Mouse (Mus musculus): ENCODE results near the gene 4921539E11Rik. TPM values are rescaled to one million over a fixed set of nuclear protein-coding genes. Genes with fewer than 3 reads are reported as not detected.

4921539E11Rik gene
- total RNA-seq (2023; ENCODE audit: inconsistent age): not detected in 4 replicates

GRCm38 (mm10) chr4:103290763-103291162 lies at the start of gene 4921539E11Rik:
Gene 4921539E11Rik, minus strand, starts transcription at chr4:103290863.

DNA sequence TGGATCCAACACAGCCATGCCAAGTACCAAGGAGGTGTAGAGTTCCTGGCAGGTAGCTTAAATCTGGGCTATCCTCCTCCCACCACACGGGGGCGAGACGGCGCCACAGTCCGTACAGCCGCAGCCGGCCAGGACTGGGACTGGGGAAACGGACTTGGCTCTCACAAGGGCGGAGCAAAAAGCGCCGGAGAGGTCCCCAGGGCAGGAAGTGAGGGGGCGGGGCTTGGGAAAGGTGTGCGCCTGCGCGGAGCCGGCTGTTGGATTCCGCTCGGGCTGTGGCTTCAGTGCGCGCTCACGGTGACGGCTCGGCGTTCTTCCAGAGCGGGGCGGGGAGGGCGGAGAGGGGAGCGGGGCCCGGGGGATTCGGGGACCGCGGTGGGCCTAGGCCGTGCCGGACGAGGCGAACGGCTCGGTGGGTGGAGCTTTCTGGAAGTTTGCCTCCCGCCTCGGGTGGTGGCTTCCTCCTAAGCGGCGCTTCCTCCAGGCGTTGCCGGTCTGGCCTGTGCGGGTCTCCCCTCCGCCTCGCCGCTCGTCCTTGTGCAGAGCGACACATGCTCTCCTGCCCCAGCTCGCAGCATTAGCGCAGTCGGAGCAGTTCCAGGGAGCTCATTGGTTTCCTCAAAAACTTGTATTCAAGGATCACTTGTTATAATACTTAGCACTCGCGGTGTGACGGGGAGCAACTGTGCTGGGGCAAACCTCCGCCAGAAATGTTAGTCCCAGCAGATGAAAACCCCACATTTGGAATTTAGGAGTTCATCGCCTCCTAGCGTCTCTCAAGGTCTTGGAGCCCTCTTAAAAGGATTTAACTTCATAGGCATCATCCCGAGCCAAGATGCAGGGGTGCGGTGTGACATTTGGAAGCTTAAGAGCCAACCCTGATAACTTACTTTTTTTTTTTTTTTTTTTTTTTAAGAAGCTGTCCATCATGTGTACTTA lies 23.2 kb upstream of the 4921539E11Rik start, which contains the start of gene Oma1:
TSS of gene Oma1 (plus strand) at position 226 of the 939 bp plus-strand sequence.

GRCm38 (mm10) chr4:103214925-103215820 lies 75.5 kb downstream of the 4921539E11Rik start, which contains the start of gene Slc35d1:
Gene Slc35d1, minus strand, starts transcription at chr4:103215164.

Other genes starting within 250 kb of the 4921539E11Rik start
- gene Mier1, start 176.5 kb downstream of the 4921539E11Rik start, total RNA-seq (2023; ENCODE audit: inconsistent age): 83.4 to 99.1 TPM (median 95.3 TPM) in 4 replicates
- 5.4 to 11.6 TPM (median 8.4 TPM) in 4 replicates for gene Wdr78, start 176.3 kb downstream of the 4921539E11Rik start, total RNA-seq (2023; ENCODE audit: inconsistent age)
- gene Slc35d1, start 75.7 kb downstream of the 4921539E11Rik start, total RNA-seq (2023; ENCODE audit: inconsistent age): 9.2 to 11.6 TPM (median 10.5 TPM) in 4 replicates
- 14.9 to 19.6 TPM (median 17.4 TPM) in 4 replicates for gene Oma1, start 22.9 kb upstream of the 4921539E11Rik start, total RNA-seq (2023; ENCODE audit: inconsistent age)